Mouse (Mus musculus): ENCODE results near the gene Kpna2.
"Not testable (repeated sequence)": the region's sequence is repeated elsewhere in the genome, so short reads cannot be mapped to it uniquely, and the experiment has no call there.

Kpna2 gene

DNA sequence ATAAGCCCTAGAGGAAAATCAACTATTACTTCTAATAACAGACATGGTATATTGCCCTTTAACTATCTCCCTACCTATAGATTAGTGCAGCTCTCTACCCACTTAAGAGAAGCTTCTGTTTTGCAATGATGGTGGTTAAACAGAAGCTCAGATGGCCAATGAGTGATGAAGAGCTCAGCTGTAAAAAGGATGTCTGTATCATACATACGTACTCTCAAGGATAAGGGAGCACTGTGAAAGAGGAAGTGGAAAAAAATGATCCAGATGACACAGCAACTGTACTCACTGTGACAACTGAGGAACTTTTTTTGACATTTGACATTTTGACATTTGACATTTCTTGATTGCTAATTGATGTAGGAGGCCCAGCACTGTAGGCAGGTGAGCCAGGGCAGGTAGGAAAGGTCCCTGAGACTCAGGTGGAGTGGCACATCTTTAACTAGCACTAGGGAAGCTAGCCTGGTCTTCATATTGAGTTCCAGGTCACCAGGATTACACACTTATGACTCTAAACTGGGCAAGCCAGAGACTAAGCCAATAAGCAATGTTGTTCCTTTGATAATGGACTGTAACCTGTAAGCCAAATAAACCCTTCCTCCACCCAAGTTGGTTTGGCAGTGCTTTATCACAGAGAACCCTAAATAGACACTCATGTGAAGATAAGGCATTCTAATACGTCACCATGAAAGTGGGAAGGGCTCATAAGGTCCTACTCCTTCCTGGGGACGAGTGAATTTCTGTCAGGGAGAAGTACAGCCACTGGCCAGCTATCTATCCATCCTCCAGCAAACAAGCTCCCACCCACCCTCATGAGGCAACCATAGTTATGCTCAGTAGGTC is 4.9 kb downstream of the Kpna2 start:
- in situ Hi-C loops (cut with MboI; ENCODE audit: unreplicated experiment in 2 of 2), result no loop called here

DNA sequence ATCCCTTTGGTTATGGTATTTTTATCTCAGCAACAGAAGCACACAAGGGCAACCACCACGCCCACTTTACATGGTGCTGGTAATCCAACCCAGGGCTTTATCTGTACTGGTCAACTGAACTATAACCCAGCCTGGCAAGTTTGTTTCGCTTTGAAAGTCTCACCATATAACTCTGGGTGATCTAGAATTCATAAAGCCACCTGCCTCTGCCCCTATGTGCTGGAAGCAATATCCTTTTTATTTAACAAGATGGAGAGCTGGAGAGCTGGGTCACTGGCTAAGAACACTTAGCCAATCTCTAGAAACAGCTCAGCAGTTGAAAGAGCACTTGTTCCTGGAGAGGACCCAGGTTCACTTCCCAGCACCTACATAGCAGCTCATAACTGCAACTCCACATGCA is 12.0 kb downstream of the Kpna2 start:
- in situ Hi-C loops (cut with MboI; ENCODE audit: unreplicated experiment in 2 of 2), result no loop called here

DNA sequence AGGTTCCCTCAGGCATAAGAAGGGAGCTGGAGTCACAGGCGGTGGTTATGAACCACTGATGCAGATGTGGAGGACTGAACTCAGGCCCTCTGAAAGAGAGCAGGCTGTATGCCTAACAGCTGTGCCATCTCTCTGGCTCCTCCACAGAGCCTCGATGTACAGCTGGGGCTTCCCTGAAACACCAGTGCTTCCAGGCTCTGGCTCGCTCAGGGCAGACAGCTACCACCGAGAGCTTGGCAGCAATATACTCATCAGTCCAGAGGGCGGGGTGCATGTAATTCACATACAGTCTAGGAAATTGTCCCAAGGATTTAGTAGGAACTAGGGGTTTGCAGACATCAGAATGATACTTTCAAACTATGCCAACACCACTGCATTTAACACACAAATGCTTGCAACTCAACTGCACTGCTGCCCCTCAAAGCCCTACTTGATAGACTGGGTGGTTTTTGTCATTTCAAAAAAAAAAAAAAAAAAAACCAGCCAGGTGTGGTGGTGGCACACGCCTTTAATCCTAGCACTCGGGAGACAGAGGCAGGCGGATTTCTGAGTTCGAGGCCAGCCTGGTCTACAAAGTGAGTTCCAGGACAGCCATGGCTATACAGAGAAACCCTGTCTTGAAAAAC is 13.2 kb downstream of the Kpna2 start:
- in situ Hi-C loops (cut with MboI; ENCODE audit: unreplicated experiment in 2 of 2), result not testable (repeated sequence)

DNA sequence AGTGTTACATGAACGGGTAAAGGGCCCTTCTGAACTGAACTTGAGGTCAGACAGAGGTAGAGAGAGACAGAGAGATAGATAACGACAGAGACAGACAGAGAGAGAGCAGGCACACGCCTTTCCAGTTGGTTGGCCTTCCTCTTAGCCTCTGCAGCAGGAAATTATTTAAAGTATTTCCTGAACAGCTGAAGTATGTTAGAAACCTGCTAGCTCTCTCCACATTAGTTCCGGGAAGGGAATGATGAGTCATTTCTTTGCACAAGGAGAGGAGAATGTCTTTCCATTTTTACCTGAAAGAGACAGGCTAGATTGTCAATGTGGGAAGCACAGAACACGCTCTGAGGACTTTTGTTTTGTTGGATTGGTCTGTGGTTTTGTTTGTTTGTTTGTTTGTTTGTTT is 17.0 kb downstream of the Kpna2 start:
- in situ Hi-C loops (cut with MboI; ENCODE audit: unreplicated experiment in 2 of 2), result no loop called here

DNA sequence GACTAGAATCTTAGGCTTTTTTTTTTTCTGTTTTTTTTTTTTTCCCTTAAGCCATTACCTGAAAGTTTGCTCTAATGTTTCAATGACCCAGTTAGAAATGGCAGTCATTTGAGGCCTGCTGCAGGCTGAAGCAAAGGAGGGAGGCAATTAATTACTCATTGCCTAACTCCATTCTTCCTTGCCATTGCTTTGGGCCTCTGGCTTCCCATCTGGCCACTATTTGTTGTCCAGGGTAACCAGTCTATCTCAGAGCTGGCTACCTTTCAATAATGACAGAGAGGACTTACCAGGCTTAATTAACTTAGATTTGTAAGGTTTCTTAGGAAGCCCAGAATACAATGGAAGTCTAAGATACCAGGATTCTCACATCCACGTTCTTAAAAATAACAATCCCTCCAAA is 17.6 kb downstream of the Kpna2 start:
- in situ Hi-C loops (cut with MboI; ENCODE audit: unreplicated experiment in 2 of 2), result no loop called here

DNA sequence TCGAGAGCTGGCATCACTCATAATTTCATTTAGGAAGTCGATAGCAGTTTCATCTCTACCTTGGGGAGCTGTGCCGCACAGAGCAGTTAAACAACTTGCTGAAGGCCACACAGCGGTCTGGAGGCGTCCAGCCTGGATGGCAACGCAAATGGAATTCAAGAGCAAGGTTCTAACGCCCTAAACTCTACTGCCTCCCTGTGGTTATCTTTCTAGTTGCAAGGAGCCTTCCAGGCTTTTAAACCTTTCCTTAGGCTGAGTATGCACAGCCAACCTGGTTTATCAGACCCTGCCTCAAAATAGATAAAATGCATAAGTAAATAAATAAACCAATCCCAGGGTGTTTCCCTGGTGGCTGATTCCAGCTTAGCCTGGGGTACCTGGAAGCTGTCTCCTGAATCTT is 18.9 kb downstream of the Kpna2 start:
- in situ Hi-C loops (cut with MboI; ENCODE audit: unreplicated experiment in 2 of 2), result no loop called here

DNA sequence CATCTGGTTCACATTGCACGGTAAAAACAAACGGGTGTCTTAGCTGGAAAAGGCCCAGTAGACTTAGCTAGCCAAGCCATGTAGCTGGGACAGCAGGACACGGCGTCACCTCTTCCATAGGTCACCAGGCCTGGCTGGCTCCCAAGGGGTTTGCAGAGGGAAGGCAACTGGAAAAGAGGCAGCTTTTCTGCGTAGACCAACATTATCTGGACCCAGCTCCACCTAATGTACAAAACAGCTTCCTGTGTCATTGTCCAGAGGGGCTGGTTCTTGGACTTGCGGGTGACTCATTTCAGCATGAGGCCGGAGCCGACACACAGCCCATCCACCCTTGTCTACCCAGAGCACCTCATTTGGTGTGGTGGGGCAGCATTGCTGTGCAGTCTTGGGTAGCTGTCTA is 23.1 kb downstream of the Kpna2 start:
- in situ Hi-C loops (cut with MboI; ENCODE audit: unreplicated experiment in 2 of 2), result loop anchor here (5.0 to 10.0 kb wide), 4 partner anchors 61 to 334 kb away; no protein-coding TSS in a partner anchor

DNA sequence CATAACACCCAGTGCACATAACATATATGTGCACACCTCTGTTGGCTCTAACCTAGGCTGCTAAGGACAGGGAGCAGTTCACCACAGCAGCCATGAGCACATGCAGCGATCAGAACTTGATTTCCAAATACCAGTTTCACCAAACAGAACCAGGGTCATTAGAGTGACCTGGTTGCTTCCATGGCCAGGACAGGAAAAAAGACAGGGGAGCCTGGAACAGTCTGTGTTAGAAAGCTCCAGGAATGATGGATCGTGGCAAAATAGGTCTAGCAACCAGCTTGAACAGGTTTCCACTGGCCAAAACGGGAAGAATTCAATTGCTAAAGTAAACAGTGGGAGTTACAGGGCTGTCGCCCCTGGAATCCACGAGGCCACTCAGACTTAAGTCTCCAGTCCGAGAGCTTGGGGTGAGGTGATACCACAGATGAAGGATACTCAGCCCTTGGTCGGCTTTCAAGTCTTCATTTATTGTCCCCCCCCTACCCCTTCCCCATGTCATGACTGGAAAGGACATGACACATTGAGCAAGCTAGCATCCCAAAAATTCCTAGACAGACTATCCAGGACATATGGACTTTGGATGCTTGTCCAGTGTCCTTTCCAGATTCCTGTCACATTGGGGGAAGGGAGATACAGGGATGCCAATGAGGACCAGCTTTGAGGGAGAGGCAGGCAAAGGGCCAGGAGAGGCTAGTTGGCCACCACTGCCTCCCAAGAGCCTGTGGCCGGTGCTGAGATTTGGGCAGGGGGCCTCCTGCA is 23.7 kb downstream of the Kpna2 start:
- in situ Hi-C loops (cut with MboI; ENCODE audit: unreplicated experiment in 2 of 2), result loop anchor here (5.0 to 10.0 kb wide), 4 partner anchors 61 to 333 kb away; no protein-coding TSS in a partner anchor

DNA sequence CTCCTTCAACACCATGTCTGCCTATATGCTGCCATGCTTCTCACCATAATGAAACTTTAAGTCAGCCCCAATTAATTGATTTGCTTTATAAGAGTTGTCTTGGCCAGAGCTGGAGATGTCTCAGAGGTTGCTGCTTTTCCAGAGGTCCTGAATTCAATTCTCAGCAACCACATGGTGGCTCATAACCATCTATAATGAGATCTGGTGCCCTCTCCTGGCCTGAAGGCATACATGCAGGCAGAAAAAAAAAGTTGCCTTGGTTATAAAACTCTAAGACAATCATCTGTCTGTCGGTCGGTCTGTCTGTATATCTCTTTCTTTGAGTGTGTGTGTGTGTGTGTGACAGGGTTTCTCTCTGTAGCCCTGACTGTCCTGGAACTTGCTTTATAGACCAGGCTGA is 24.9 kb downstream of the Kpna2 start:
- in situ Hi-C loops (cut with MboI; ENCODE audit: unreplicated experiment in 2 of 2), result loop anchor here in 1 of 2 experiments (10.0 kb wide), 2 partner anchors 60 to 320 kb away; no protein-coding TSS in a partner anchor

DNA sequence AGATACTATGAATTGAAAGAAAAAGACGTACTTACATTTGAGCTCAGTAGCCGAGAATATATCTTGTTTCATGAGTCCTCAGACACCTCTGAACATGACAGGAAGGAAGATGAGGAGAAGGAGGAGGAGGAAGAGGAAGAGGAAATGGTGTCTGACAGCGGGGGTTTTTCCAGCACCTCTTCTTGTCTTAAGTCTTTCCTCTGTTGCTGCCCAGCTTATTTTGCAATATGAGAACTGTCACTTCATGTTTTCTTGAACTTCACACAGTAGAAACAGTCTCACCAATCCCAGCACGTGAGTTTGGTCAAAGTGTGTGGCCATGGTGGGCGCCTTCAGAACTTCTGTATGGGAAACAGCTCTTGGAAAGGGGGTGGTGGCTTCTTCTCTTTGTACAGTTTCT is 26.3 kb downstream of the Kpna2 start:
- in situ Hi-C loops (cut with MboI; ENCODE audit: unreplicated experiment in 2 of 2), result loop anchor here in 1 of 2 experiments (10.0 kb wide), 2 partner anchors 58 to 318 kb away; no protein-coding TSS in a partner anchor

DNA sequence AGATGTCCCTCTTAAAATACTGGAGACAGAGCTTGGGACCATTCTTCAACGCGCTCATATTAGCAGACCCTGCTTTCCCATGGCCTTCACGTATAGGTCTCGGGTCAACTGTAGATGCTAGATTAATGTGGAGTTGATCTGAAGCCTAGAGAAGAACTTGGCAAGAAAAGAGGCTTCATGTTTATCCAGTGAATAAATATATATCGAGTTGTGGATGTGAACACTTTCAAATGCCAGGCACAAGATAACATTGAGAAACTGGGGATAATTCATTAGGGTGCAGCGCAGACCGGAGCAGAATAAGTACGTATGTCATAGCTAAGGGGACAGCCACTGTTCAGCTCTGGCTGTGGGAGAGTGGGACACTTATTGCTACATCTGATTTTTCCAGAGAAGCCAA is 29.5 kb downstream of the Kpna2 start:
- in situ Hi-C loops (cut with MboI; ENCODE audit: unreplicated experiment in 2 of 2), result loop anchor here (5.0 to 10.0 kb wide), 3 partner anchors 55 to 315 kb away; no protein-coding TSS in a partner anchor

DNA sequence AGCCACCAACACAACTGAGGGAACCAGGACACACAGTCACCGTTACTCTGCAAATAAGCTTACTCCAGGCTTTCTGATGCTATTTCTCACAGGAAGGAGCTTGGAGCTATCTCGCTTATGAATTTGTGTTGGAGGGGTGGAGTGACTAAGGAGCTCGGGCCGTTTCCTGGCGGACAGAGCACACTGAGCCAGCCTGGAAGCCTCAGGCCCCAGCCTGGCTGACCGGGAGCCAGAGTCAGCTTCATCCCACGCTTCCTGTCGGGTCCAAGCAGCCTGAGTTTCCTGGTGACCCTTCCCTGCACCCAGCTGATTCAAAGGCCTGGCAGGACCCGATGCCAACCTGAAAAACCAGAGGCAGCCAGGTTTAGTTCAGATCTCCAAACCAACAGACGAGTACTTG is 31.7 kb downstream of the Kpna2 start:
- in situ Hi-C loops (cut with MboI; ENCODE audit: unreplicated experiment in 2 of 2), result loop anchor here in 1 of 2 experiments (5.0 kb wide), 1 partner anchor 55 kb away; no protein-coding TSS in a partner anchor

DNA sequence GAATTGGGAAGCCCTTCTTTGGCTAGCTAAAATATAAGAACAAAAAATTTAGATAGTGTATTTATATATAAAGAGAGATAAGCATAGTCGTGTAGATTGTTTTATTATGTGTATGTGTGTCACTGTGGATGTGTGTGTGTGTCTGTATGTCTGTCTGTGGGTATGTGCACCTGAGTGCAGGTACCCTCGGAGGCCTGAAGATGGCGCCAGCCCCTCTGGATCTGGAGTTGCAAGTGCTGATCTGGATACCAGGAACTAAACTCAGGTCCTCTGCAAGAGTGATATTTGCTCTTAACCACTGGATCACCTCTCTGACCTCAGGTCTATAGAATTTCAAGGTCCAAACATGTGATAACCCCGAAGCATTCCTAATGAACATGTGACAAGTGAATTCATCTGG is 33.5 kb downstream of the Kpna2 start:
- in situ Hi-C loops (cut with MboI; ENCODE audit: unreplicated experiment in 2 of 2), result loop anchor here in 1 of 2 experiments (5.0 kb wide), 1 partner anchor 54 kb away; no protein-coding TSS in a partner anchor

DNA sequence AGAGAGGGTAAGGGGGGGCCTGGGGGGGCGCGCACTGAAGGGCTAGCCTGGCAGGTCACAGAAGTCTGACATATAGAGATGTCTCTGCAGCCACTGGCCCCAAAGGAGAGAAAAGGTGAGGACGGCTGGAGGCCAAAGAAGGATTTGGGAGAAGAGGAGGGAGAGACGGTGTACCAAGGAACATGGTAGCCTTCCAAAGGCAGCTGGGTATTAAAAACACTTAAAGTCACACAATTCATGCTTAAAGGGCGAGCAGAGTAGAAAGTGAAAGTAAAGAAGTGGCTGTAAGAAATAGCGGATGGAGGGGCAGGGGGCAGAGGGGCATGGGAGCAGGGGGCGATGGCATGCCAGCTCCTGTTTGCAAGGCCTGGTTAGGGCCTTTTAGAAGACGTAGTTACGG is 37.0 kb downstream of the Kpna2 start:
- in situ Hi-C loops (cut with MboI; ENCODE audit: unreplicated experiment in 2 of 2), result no loop called here

DNA sequence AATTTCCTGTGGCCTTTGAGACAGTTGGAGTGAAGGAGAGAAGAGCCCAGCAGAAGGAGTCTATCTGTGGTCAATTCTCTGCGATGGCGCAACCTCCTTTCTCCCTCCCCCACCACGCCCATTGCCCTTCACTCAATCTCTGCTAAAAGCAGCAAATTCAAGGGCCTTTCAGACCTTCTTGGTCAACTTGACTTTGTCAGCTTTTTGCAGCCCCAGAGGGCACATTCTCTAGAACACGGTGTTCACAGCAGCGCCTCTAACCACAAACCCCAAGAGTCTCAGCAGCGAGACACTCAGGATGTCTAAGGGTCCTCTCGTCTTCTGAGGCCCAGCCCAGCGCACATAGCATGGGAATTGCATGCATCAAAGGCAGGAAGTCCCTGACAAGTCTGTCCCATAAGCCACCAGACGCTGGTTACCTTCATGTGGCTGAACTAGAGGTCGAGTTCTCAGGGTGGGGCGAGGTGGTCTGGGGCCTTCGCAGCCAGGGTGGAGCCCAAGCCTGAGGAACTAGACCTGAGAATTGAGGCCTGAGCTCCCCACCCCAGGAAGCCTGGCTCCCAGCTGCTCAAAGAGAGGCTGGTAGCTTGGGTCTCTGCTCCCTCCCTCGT is 37.8 kb downstream of the Kpna2 start:
- in situ Hi-C loops (cut with MboI; ENCODE audit: unreplicated experiment in 2 of 2), result no loop called here

DNA sequence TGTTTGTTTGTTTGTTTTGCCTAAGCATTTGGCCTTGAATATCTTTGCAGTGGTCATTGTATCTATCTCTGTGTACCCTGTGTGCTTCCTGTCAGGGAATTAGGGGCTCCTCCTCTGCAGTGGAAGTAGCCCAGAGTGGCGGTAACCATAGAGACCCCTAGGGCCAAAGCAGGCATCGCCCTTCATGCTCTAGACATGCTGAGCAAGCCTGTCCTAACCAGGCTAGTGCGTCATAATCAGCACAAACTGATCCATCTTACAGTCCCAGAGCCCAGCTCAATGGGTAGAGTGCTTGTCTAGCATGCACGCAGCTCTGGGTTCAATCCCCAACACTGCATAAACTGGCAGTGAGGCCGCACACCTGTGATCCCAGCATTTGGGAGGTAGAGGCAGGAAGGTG is 40.2 kb downstream of the Kpna2 start:
- in situ Hi-C loops (cut with MboI; ENCODE audit: unreplicated experiment in 2 of 2), result no loop called here

DNA sequence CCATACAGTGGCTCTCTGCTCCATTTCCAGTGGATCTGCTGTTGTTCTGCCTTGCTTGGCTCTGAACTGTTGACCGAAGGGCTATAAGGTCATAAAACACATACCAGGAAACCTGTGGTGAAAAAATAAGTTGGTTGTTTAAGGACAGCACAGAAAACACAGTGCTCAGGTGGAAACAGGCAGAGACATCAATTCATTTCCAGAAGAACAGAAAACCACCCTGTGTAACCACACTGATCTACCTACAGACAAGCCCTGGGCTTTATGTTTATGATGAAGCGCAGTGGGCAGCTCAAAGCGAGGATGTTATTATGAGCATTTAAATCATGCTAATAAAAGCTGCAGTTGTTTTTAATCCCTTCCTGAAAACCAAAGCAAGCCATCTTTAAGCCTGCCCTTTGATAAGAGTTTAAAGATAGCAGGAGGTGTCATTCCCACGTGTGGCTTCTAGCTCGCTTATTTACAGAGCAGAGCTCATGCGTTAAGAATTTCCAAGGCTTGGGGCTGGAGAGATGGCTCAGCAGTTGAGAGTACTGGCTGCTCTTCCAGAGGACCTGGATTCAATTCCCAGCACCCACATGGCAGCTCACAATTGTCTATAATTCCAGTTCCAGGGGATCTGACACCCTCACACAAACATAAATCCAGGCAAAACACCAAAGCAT is 40.8 kb downstream of the Kpna2 start:
- in situ Hi-C loops (cut with MboI; ENCODE audit: unreplicated experiment in 2 of 2), result no loop called here

DNA sequence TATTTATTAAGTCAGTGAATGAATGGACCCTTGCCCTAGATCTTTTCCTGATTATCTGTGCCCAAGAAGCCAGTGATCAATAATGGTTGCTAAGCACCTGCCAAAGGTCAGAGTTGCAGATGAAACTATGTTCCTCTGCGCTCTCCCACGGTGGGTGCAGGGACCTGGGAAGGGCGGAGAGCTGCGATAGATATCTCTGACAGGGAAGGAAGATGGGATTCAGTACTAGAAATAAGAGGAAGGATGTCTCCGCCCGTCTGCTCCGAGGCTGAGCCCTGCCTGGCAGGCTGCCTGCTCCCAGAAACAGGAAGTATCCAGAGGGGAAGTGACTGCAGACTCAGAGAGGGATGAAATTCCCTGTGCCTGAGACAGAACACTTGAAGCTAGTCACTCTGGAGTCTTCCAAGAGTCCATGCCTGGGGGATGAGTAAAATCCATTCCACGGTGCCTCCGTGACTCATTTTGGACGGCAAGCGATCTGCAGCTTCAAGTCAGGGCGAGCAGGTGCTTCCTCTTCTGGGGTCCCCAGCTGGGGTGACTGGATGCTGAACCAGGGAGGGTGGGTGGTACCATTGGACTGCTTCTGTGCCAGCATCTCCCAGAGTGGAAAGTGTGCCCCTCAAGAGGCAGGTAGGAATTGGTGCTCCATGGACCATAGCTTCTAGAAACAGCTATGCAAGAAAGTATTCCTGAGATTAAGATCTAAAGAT is 41.9 kb downstream of the Kpna2 start:
- in situ Hi-C loops (cut with MboI; ENCODE audit: unreplicated experiment in 2 of 2), result no loop called here

DNA sequence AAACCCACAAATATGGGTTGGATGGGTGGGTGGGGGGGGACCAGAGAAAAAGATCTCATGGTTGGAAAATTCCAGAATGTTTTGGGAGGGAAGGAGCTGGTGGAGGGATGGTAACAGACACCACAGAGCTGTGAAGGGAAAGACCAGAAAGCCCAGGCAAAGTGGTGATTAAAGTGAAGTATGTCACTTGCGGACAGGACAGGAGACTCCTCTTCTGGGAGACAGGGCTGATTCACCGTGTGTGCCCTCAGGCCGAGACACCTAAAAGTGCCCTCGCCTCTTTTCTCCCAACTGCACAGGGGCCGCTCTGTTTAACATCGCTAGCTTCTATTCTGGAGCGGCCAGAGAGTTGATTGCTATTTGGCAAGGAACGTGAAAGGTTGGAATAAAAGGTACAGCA is 44.8 kb downstream of the Kpna2 start:
- in situ Hi-C loops (cut with MboI; ENCODE audit: unreplicated experiment in 2 of 2), result no loop called here

Data from v-Abl transformed pro-B cells (cell line).